Mouse (Mus musculus): ENCODE results near the gene Smarcd2. TPM values are rescaled to one million over a fixed set of nuclear protein-coding genes. Genes with fewer than 3 reads are reported as not detected.

The Smarcd2 gene
- total RNA-seq, 2 experiments from 2014 or later, result 20.3 to 22.6 TPM

DNA sequence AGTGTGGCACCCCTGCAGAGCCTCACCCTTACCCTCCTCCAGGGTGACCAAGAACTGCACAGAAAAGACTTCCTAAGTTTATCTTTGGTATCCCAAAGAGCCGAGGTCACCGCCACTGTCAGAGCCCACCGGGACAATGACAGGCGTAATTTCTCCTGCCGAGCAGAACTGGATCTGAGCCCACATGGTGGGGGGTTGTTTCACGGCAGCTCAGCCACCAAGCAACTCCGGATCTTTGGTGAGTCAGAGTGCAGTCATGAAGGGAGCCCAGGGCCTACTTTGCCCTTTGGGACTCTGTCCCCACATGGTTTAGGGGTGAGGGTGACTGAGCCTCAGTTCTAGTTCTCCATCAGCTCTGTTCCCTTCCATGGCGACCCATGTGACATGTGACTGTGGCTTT lies 11.4 kb upstream of the Smarcd2 start:
- intact Hi-C loops (cut with DNase I; ENCODE audit: low total_unique reads), result no loop called here
- DNase-seq, result no peak

DNA sequence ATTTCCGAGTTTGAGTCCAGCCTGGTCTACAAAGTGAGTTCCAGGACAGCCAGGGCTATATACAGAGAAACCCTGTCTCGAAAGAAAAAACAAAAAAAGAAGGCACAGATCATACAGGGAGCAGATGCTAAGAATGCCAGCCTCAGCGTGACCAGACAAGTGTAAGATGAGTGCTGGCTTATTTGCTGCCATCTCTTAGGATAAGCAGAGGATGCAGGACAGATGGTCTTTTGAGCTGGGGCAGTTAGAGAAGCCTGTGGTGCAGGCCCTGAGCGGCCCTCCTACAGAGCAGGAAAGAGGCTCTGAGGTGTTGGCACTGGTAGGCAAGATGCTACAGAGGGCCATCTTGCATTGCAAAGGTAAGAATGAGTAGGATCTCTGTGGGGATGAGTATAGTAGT lies 10.6 kb upstream of the Smarcd2 start:
- no peak for DNase-seq
- intact Hi-C loops (cut with DNase I; ENCODE audit: low total_unique reads), result no loop called here

DNA sequence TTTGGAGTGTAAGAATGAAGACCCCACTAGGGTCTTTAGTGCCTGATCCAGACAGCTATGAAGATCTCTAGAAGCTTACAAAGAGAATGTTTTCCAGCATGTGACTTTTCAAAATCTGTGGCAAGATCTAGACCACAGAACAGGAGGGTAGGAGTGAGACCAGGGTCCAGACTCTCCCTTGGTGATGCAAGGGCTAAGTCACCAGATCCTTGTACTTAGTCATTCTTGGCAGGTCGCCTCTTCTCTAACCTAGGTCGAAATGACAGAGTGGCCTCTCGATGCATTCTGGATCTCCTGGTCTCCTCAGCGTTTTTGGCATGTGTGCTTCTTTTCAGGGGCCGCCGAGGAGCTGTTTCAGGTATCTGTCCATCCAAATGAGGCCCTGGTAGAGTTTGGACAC lies 9.7 kb upstream of the Smarcd2 start:
- DNase-seq, result no peak

DNA sequence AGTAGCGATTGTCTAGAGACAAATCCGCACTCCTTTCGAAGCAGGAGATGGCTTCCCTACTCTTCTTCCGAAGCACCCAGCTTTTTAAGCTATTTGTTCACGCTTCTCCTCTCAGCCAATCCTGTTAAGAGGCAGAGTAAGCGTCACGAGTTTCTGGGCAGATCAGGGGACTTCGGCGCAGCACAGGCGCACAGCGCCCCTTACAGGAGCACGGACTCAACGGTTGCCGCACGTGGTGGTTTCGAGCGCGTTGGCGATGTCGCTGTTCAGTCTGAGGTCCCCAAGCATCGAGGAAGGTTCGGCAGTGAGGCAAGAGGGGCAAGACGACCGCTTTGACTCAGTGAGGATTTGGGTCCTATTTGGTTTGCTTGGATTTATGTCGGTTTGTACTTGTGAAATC lies 3.7 kb upstream of the Smarcd2 start, which contains the start of gene Tcam1:
Gene Tcam1 (plus strand): TSS at position 219 of the 400 bp plus-strand sequence.
- DNase-seq, result peak; percentile 91
- intact Hi-C loops (cut with DNase I; ENCODE audit: low total_unique reads), result no loop called here

More for the DNA sequence above, 9.7 kb upstream of the Smarcd2 start:
- intact Hi-C loops (cut with DNase I; ENCODE audit: low total_unique reads), result no loop called here

DNA sequence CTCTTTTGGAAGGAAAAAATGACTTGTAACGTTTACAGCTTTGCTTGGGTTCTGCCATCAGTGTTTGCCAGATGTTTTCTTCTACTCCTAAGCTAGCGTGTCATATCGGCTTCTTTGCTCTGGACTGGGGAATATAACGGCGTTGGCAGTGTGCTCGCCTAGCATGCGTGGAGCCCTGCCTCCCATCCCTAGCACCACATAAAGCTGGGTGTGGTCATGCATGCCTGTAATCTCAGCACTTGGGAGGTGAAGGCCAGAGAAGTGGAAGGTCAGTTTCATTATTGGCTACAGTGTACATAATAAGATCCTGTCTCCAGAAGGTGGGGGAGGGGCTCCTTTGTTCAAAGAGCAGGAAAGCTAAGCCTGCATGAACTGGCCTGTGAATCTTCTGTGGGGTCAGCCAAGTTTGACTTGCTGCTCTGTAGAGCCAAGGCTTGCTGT lies 2.2 kb upstream of the Smarcd2 start:
- intact Hi-C loops (cut with DNase I; ENCODE audit: low total_unique reads), result no loop called here
- peak; percentile 64 for DNase-seq

DNA sequence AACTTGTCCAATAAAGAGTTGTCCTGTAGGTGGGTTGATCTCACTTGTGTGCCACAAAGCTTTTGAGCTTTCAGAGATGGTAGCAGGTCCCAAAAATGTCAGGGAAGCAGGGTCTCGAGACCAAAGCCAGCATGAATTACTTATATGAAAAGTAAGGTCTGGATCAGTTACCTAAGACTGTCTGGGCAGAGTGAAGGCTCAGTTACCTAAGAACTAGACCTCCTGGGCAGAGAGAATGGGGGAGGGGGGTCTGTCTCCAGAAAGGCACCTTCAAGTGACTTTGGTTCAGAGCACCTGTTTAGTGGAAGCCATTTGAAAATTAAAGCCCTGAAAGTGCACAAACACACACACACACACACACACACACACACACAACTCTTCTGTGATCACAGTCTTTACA lies 1.6 kb upstream of the Smarcd2 start:
- no peak for DNase-seq
- intact Hi-C loops (cut with DNase I; ENCODE audit: low total_unique reads), result no loop called here

DNA sequence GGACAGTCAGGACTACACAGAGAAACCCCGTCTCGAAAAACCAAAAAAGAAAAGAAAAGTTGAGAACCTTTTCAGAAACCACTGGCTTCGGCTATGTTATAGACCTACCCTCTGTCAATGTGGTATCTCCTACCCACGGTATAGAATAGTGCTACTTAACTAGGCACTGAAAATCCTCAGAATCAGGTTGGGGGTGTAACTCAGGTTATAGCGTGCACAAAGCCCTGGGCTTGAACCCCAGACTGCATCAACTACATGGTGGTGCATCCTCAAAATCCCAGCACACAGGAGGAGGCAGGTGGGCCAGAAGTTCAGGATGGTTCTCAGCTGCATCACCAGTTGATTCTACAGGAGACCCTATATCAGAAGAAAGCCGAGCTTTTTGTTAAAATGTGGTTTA lies 1.0 kb upstream of the Smarcd2 start:
- intact Hi-C loops (cut with DNase I; ENCODE audit: low total_unique reads), result no loop called here
- DNase-seq, result no peak

DNA sequence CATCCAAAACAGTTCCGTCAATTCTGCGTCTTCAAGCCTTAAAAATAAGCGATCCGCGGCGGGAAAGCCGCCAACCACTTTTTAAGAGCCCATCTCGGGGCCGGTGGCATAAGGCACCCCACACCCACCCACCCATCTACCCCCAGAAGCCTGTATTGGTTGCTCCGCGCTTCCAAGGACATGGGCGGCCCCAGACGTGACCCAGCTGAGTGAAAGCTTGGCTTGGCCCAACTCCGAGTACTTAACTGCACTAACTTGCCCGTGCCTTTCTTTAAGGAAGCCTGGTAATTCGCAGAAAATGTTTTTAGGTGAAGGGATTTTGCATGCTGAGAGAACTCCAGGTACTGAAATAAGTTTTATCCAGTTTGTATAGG lies 526 bp upstream of the Smarcd2 start:
- no peak for DNase-seq
- intact Hi-C loops (cut with DNase I; ENCODE audit: low total_unique reads), result no loop called here

DNA sequence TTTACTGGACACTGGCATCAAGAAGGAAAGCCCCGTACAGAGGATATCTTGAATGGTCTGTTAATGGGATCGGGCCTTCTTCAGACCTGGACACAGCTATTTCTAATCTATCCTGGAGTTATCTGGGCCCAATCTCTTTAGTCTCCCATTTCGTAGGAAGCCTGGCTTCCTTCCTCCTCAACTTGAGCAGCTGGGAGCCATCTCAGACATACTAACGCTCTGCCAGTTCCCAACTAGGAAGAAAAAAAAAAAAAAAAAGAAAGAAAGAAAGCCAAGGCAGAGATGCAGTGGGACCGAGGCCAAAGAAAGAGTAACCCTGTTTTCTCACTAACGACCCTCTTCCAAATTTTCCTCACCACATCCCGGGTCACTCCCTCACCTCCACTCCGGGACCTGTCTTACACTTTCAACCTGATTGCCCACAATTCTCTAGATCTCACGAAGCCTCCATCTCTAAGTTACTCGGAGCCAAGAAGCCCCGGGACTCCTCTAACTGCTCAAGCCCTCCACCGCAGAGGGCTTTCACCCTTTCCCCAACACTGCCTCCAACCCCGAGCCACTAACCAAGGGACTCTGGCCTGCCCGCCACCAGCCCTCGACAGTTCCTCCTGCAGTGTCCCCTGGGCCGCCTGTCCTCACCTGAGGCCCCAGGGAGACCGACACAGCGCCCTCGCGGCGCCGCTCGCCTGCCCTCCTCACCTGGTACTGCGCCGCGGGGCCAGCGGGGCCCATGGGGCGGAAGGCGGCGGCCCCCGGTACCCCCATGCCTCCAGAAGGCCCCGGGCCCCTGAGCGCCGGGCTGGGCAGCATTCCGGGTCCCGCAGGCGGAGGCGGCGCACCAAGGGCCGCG lies 753 bp downstream of the Smarcd2 start:
- intact Hi-C loops (cut with DNase I; ENCODE audit: low total_unique reads), result no loop called here
- peak; percentile 40 for DNase-seq

DNA sequence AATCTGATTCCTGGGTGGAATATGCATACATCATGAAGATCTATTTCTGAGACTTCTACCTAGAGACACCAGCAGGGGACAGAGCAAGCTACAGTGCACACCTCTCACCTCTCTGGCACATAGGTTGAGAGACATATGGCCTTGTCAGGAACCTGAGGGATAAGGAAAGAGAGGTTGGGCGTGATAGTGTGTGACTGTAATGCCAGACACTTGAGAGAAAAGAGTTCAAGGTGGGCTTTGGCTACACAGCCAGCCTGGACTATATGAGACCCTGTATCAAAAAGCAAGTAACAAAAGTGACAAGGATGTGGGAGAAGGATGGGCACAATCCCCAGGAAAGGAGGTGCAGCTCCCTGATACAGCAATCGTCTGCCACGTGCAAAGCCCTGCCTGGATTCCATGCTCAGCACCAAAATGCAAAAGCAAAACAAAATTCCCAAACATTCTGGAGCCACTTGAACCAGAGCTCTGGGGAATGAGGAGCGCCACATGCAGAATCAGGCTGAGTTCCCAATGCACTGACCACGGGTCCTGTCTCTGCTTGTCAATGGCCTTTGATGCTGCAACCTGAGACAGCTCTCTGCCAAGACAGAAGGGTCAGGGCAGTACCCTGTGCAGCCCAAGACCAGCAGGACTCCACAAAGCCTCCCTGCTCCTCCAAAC lies 1.5 kb downstream of the Smarcd2 start:
- intact Hi-C loops (cut with DNase I; ENCODE audit: low total_unique reads), result no loop called here
- no peak for DNase-seq

DNA sequence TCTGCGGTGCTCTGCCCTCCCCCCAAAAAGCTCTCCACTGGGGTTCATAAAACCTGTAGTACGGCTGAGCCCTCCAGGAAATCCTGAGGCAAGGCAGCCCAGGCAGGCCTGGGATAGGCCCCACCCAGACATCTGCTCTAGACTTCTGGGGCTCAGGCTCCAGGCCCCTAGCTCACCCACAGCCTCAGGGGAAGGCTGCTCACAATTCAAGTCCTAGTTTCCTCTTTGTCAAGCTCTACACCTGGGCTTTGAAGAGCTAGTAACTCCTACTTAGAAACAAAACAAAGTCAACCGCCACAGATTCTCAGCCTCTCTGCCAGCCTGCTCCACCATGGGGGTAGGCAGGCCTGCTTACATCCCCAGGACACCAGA lies 3.7 kb downstream of the Smarcd2 start:
- peak; percentile 40 for DNase-seq
- intact Hi-C loops (cut with DNase I; ENCODE audit: low total_unique reads), result no loop called here

DNA sequence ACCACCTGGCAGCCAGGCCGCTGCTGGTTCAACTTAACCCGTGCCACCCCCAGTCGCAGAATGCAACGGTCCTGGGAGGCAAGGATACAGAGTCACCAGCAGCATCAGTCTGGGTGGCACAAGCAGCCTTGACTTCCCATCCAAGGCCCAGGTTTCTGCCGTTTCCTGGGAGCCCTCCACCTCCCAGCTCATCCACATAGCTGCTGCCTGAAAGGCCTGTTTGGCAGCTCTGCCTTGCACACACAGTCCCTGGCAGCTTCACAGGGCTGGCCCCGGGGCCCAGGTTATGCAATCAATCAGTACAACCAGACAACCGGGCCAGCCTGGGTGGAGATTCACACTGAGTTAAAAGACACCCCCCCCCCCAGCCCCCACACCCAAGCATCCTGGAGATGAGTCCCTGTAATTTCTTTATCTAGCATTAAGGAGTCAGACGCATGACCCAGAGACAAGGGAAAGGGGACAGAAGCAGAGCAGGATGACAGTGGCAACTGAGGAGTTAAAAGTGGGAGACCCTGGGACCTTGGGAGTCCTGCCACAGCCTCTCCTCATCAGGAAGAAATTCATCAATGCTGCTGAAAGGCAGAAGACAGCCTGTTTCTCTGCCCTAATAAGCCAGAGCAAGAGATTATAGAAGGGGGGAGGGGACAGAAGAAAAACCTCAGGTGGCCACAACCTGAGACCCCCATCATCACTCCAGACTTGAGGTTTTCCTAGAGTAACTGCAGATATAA lies 4.3 kb downstream of the Smarcd2 start:
- peak; percentile 90 for DNase-seq
- intact Hi-C loops (cut with DNase I; ENCODE audit: low total_unique reads), result no loop called here

DNA sequence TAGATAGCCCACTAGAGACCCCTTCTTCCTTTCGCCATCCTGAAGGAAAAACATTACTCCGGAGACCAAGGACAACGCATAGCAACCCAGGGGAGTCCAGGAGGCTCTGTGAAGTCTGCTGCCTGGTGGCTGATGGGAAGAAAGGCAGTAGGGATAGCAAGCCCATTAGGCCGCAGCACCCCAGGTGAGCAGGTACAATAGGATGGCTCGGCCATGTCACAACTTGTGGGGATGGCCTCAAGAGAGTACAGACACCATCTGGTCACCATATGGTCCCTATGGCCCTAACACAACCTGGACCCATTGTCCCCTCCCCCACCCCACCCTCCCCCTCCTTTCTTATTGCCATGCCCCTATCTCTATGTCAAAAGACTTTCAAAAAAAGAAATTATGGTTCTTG lies 4.9 kb downstream of the Smarcd2 start:
- DNase-seq, result no peak
- intact Hi-C loops (cut with DNase I; ENCODE audit: low total_unique reads), result no loop called here

DNA sequence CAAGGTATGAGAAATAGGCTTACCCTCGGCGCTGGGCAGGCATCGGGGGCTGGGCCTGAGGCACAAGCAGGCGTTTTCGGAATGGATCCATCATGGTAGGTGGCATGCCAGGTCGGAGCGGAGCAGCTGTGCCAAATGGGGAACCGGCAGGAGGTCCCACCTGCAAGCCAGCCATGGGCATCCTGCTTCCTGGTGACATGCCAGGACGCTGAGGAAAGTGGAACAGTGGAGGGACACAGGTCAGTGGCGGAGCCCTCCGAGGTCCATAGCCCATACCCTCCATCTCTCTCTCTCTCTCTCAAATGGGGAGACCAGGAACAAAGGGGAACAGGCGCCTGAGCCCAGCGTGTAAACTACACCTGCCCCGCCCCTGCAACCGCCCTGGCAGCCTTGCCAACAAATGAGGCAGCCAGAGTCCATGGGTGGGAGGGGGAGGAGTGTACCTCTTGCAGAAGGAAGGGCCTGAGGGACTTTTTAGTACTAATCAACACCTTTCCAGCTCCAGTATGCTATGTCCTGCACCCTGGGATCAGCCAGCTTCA lies 5.4 kb downstream of the Smarcd2 start:
- DNase-seq, result peak; percentile 51
- intact Hi-C loops (cut with DNase I; ENCODE audit: low total_unique reads), result no loop called here

DNA sequence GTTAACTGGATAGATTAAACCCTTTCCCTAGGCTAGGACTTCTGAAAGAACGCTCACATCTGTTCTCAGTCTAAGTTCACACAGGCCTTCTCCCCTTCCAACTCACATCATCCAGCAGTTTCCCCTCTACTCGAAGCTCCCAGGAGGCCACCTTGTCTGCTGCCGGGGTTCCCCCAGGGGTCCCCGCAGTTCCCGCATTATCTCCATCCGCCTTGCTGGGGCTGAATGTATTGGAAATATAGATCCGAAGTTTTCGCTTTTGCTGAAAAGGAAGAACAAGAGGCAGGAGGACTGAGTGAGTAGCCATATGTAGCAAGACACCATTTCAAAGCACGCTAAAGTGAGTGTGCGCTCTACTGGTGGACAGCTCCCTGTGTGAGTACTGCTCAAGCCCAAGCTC lies 6.3 kb downstream of the Smarcd2 start:
- intact Hi-C loops (cut with DNase I; ENCODE audit: low total_unique reads), result no loop called here
- no peak for DNase-seq

DNA sequence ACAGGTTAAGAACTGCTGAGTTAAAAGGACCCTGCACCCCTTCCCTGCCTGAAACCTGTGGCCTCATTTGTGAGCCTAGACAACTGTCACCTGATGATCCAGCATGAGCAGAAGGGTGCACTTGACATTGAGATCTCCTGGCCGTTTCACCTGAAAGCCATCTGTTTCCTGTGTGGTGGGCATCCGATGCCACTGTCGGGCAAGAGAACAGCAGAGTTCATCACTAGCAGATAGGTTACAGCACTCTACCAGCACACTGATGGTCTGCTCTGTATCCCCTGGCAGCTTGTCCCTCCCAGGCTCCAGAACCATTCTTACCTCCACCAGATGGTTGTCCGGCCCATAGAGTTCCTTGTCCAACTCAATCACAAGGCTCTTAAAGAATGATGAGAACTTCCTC lies 7.2 kb downstream of the Smarcd2 start:
- intact Hi-C loops (cut with DNase I; ENCODE audit: low total_unique reads), result no loop called here
- DNase-seq, result no peak

DNA sequence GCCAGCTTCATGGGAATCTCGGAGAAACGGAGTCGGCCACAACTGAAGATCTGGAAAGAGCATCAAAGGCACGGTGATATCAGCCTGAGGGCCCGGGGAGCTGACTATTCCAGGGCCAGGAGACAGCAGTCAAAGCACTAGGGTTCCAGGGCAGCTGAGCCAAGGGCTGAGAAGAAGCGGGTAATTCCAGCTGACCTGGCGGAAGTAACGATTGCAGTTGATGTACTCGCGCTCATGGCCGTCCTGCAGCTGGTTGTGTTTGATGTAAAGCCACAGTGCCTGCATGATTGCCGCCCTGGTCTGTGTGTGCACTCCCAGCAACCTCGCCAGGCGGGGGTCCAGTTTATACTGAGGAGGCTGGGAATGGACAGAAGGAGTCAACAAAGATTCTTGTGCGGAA lies 7.8 kb downstream of the Smarcd2 start:
- DNase-seq, result no peak
- intact Hi-C loops (cut with DNase I; ENCODE audit: low total_unique reads), result no loop called here

DNA sequence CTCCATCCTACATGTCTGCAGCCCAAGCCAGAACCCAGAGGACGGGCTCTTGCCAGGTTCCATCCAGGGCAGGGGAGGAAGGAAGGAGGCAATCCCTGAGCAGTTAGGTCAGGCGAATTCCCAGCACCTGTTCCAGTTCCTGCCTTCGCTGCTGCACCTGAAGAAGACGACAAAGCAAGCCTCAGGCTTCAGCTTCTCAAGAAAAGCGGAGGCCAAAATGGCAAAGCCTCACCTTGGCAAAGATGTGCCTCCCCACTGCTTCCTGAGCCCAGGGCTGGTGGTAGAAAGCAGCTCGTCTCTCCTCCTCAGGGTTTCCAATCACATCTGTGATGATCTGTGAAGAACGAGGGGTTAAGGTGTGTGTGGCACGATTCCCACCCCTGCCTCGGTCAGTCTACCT lies 8.8 kb downstream of the Smarcd2 start:
- DNase-seq, result no peak
- intact Hi-C loops (cut with DNase I; ENCODE audit: low total_unique reads), result no loop called here

DNA sequence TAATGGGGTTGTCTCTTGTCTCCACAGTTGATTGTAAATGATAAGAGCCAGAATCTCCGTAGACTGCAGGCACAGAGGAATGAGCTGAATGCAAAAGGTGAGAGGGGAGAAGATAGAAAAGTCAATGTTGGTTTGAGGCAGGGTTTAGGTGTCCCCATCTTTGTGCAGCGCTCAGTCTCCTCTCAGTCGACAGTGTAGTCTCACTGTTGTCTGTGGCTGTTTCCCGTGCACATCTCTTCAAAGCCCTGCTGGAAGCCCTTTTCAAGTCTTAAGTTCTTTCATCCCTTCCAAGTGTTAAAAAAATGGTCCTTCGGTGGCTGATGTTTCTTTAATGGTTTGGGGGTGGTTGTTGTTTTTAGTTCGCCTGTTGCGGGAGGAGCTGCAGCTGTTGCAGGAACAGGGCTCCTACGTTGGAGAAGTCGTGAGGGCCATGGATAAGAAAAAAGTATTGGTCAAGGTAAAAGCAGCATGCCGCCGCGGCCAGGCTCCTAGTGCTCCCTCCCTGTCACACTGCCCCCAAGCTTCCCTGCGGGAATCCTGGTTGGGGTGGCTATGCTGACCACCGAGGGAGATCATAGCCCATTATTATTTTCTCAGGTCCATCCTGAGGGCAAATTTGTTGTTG lies 11.8 kb downstream of the Smarcd2 start:
- no peak for DNase-seq
- intact Hi-C loops (cut with DNase I; ENCODE audit: low total_unique reads), result no loop called here

DNA sequence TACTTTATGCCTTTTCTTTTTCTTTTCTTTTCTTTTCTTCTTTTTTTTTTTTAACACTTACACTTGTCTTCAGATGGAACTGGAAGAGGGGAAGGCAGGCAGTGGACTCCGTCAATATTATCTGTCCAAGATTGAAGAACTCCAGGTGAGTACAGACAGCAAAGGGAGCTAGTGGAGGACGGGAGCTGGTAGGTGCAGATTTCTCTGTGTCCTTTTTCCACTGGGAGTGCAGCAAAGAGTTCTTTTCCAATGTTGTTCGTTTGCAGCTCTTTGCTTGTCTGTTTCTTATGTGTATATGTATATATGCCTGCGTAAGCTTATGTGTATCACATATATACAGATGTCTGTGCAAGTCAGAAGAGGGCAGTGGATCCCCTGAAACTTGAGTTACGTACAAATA lies 16.0 kb downstream of the Smarcd2 start:
- DNase-seq, result no peak
- intact Hi-C loops (cut with DNase I; ENCODE audit: low total_unique reads), result no loop called here

Data from gastrocnemius, postnatal 14 days (tissue).